Mouse (Mus musculus) right cerebral cortex, postnatal 14 days (tissue): ENCODE data around the gene Mef2c.

Source experiments
- DNase-seq: peaks from one replicate; pipeline ENCODE4 v3.0.0; 2022

The Mef2c gene

GRCm38 (mm10) chr13:83615875-83616274 is 112.0 kb downstream of the Mef2c start:
- no peak for DNase-seq

- DNase-seq = no peak
Measured at GRCm38 (mm10) chr13:83624651-83625050, 120.8 kb downstream of the Mef2c start.

GRCm38 (mm10) chr13:83627429-83627828 is 123.6 kb downstream of the Mef2c start:
- DNase-seq = no peak

GRCm38 (mm10) chr13:83628139-83628538 is 124.3 kb downstream of the Mef2c start:
- no peak for DNase-seq

GRCm38 (mm10) chr13:83633155-83633554 is 129.3 kb downstream of the Mef2c start:
- no peak for DNase-seq

GRCm38 (mm10) chr13:83635218-83635617 is 131.4 kb downstream of the Mef2c start:
- no peak for DNase-seq

GRCm38 (mm10) chr13:83637666-83638065 is 133.8 kb downstream of the Mef2c start:
- no peak for DNase-seq

- DNase-seq = no peak
Measured at GRCm38 (mm10) chr13:83638735-83639134, 134.9 kb downstream of the Mef2c start.

- no peak for DNase-seq
Measured at GRCm38 (mm10) chr13:83649051-83649450, 145.2 kb downstream of the Mef2c start.

GRCm38 (mm10) chr13:83649795-83650476 is 146.1 kb downstream of the Mef2c start:
- DNase-seq = no peak

- no peak for DNase-seq
Measured at GRCm38 (mm10) chr13:83650807-83651206, 147.0 kb downstream of the Mef2c start.

- DNase-seq = no peak
Measured at GRCm38 (mm10) chr13:83651941-83652548, 148.2 kb downstream of the Mef2c start.

- DNase-seq = no peak
Measured at GRCm38 (mm10) chr13:83652560-83652959, 148.7 kb downstream of the Mef2c start.

- peak; percentile 94 for DNase-seq
Measured at GRCm38 (mm10) chr13:83654889-83655769, 151.3 kb downstream of the Mef2c start.

GRCm38 (mm10) chr13:83656094-83656493 is 152.3 kb downstream of the Mef2c start:
- DNase-seq = no peak

- no peak for DNase-seq
Measured at GRCm38 (mm10) chr13:83656773-83657172, 152.9 kb downstream of the Mef2c start.

GRCm38 (mm10) chr13:83660722-83661121 is 156.9 kb downstream of the Mef2c start:
- no peak for DNase-seq

GRCm38 (mm10) chr13:83661166-83661565 is 157.3 kb downstream of the Mef2c start:
- DNase-seq = no peak

- peak; percentile 35 for DNase-seq
Measured at GRCm38 (mm10) chr13:83662089-83662551, 158.3 kb downstream of the Mef2c start.

- DNase-seq = no peak
Measured at GRCm38 (mm10) chr13:83666179-83666578, 162.3 kb downstream of the Mef2c start.

- no peak for DNase-seq
Measured at GRCm38 (mm10) chr13:83667051-83667450, 163.2 kb downstream of the Mef2c start.

GRCm38 (mm10) chr13:83707611-83708010 is 203.8 kb downstream of the Mef2c start:
- DNase-seq = no peak

GRCm38 (mm10) chr13:83712778-83713380 is 209.0 kb downstream of the Mef2c start:
- DNase-seq = no peak
